Mouse (Mus musculus) lung, adult 2 months (tissue): ENCODE results near the gene Bank1. TPM values are rescaled to one million over a fixed set of nuclear protein-coding genes. Genes with fewer than 3 reads are reported as not detected.

Experiments
- DNase-seq: peaks from one replicate; pipeline ENCODE4 v3.0.0; 2022
- H3K4me1 ChIP-seq: fragments of 200-500 bp; 2 replicates; pipeline ENCODE4 v1.6.1; 2011; ENCODE audit warnings: low read length; ENCODE audit not compliant: control insufficient read depth, insufficient read depth
- H3K4me3 ChIP-seq: fragments of 200-500 bp; replicated peaks from 2 replicates; pipeline ENCODE3; 2011; ENCODE audit warnings: low read depth, mild to moderate bottlenecking, control low read depth, low read length; ENCODE audit errors: extremely low read depth
- CTCF ChIP-seq: fragments of 200-500 bp; IDR thresholded peaks from 2 replicates; pipeline ENCODE4 v1.5.1; 2011; ENCODE audit warnings: mild to moderate bottlenecking, low read length, control low read depth; ENCODE audit not compliant: insufficient read depth
- POLR2A ChIP-seq: fragments of 200-500 bp; IDR thresholded peaks from 2 replicates; pipeline ENCODE4 v1.6.1; 2011; ENCODE audit warnings: low read depth, mild to moderate bottlenecking, control low read depth, low read length, borderline replicate concordance; ENCODE audit errors: extremely low read depth
- WGBS: fragments of 180-500 bp; shearing (Covaris S2); methylation state at CpG from one replicate; pipeline ENCODE4 v1.1.7; 2018; 5-methylcytosine and 5-hydroxymethylcytosine counted together
- polyA plus RNA-seq: library from polyadenylated mRNA; depleted of rRNA; stranded (reverse); fragments of >200 nt; gene quantifications from 2 replicates; pipeline ENCODE4 v1.2.3, GENCODE M21; 2012

Gene Bank1
- polyA plus RNA-seq, 1 experiment = 2.3 TPM

DNA sequence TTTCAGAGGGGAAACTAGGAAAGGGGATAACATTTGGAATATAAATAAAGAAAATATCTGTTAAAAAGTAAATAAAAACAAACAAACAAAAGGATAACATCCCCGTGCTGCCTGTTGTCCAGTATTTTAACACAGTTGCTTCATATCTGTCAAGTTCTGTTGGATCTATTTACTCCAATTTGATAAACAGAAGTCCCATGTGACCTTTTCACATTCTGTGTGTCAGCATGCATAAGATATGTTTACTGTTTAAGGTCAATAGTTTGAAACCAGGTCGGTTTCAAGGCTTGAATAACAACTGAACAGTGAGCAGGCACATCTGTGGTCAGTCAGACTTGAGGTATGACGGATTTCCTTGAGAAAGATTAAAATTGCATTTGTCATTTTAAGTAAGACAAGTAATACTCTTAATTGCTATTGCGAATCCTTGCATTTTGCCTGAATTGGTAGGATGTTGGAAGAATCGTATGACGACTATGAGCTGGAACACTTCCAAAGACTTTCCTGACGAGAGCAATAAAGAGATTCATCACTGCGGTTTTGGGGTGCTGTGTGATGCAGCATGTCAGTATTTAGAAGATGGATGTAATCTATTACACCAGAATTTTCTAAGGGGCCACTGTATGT is 60.8 kb downstream of the Bank1 start:
- H3K4me1 ChIP-seq = no peaks in the 10 kb centered on the region
- no peak for TF ChIP-seq CTCF
- 68% methylated on average over 8 of the region's 8 CpGs for WGBS
- no peak for DNase-seq
- no peak overlapping the region for H3K4me3 ChIP-seq

GRCm38 (mm10) chr3:136257761-136258160 is 68.1 kb downstream of the Bank1 start:
- DNase-seq = no peak
- 85% methylated on average over 3 of the region's 3 CpGs for WGBS
- Histone ChIP-seq H3K4me1 (no peaks in the 10 kb centered on the region), H3K4me3 (no peak overlapping the region)
- TF ChIP-seq CTCF (no peak), POLR2A (no peak)

DNA sequence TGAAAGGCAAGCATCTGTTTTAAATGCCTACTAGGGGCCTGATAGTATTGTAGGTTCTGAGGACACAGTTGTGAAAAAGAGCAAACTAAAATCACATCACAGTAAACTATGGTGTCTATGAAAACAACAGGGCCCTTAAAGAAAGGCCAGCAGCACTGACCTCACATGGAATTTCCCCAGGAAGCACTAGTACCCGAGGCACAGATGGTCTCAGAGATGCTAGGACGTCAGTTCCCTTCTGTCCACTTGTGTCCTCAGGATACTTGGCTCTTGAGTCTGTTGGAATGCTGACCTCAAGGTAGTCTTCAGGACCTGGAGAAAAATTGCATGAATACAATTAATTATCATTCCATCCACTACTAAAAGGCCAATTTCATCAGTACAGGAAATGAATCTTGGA is 71.2 kb downstream of the Bank1 start:
- WGBS = 26% methylated on average over 2 of the region's 2 CpGs
- Histone ChIP-seq H3K4me1 (no peaks in the 10 kb centered on the region), H3K4me3 (no peak overlapping the region)
- TF ChIP-seq CTCF (no peak), POLR2A (no peak)
- no peak for DNase-seq

DNA sequence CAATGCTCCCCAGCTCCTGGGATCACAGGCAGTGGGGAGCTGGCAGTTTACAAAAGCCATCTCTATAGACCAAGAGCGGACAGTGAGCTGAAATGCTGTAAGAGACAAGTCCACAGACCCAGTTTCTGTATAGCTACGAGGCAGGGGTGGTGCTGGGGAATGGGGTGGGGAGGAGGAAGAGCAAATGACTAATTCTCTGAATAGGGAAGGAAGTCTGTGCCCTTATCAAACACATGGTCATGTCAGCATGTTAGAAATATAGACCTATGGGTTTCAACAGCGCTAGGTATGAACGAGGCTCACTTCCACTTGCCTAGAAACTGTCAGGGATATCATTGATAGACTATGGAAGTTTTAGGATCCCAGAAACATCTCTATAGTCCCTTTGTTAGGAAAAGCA is 73.0 kb downstream of the Bank1 start:
- no peaks in the 10 kb centered on the region for H3K4me1 ChIP-seq
- WGBS = 51% methylated on average over 4 of the region's 4 CpGs
- no peak for DNase-seq
- H3K4me3 ChIP-seq = no peak overlapping the region
- TF ChIP-seq CTCF (no peak), POLR2A (no peak)

DNA sequence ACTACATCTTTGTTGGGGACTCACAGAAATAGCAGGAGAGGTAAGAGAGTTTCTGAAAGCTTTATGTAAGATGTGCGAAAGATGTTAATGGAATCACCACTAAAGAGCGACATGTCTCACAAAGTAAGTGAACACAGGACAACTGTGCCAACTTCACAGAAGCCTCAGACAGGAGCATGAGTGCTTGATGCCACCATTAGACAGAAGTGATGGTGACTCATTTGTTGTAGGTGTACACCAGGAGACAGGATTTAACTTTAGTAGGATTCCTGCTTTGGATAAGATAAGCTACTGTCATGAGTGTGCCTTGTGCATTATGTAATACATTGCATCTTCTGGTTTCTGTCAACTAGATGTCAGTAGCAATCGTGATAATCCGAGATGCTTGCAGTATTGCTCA is 74.3 kb downstream of the Bank1 start:
- 92% methylated on average over 4 of the region's 4 CpGs for WGBS
- no peak overlapping the region for H3K4me3 ChIP-seq
- no peak for DNase-seq
- no peak for TF ChIP-seq CTCF
- no peak for TF ChIP-seq POLR2A
- H3K4me1 ChIP-seq = no peaks in the 10 kb centered on the region

DNA sequence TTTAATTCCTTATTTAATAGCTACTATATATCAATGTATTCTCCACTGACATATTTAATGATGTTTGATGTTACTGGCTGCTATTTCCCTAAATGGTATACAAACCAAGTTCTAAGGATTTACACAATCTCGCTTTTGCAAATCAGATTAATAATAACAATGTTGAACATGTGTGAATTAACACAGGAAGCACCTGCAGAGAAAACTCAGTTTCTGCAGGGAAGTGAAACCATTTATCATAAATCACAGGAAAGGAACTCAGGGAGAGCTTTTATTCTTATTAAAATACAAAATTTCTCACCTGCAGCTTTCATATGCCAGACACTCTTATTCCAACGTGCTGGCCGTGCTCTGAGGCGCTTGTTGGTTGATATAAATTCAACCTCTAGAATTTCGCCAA is 78.5 kb downstream of the Bank1 start:
- WGBS = 47% methylated on average over 5 of the region's 5 CpGs
- DNase-seq = no peak
- H3K4me3 ChIP-seq = no peak overlapping the region
- TF ChIP-seq POLR2A = no peak
- no peak for TF ChIP-seq CTCF
- no peaks in the 10 kb centered on the region for H3K4me1 ChIP-seq

- WGBS = 82% methylated on average over 2 of the region's 2 CpGs
These were observed 80.9 kb downstream of the Bank1 start for GRCm38 (mm10) chr3:136244931-136245330.

GRCm38 (mm10) chr3:136238790-136239189 is 87.1 kb downstream of the Bank1 start:
- TF ChIP-seq POLR2A (no peak), CTCF (no peak)
- 77% methylated on average over 3 of the region's 3 CpGs for WGBS
- Histone ChIP-seq H3K4me3 (no peak overlapping the region), H3K4me1 (no peaks in the 10 kb centered on the region)
- DNase-seq = no peak

More at GRCm38 (mm10) chr3:136244931-136245330, 80.9 kb downstream of the Bank1 start:
- no peak for DNase-seq
- no peak overlapping the region for H3K4me3 ChIP-seq
- TF ChIP-seq POLR2A (no peak), CTCF (no peak)
- no peaks in the 10 kb centered on the region for H3K4me1 ChIP-seq

DNA sequence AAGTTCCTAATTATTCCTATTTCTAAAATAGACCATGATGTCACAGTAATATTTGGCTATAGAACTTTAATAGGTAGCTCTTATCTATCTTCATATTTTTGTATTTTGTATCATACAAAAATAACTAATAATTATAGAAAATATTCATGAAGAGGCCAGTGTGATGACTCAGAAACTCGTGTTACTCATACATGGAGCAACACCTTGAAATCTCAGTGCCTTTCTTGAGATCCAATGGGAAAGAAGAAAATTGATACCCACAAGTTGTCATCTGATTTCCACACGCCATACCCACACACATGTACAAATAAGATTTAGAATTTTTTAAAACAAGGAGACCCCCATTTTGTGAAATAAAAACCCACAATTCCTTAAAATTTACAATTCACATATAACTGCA is 92.4 kb downstream of the Bank1 start:
- no peaks in the 10 kb centered on the region for H3K4me1 ChIP-seq
- TF ChIP-seq CTCF (no peak), POLR2A (no peak)
- 61% methylated on average over 2 of the region's 2 CpGs for WGBS
- no peak for DNase-seq
- no peak overlapping the region for H3K4me3 ChIP-seq

DNA sequence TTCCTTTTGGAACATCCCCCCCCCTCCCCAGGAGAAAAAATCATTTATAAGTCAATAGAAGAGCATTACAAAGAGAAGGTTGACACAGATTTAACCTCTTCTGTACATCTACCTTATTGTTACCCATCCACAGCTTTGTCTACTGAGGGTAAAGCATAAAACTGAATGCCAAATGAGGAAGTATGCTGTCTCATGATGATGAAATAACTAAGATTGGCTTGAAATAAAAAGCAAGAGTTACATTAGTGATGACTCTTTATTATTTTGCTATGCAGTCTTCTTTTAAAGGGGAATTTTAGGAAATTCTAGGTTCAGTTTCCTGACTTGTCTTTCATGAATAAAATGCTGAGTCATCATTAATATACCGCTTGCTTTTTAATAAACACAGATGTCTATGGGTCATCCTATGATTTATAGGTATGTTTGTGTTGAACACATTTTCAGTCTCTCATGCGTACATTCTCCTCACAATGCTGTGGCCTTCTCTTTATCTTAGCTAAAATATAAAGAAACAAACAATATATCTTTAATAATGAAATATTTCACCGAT is 95.2 kb downstream of the Bank1 start:
- DNase-seq = no peak
- no peak overlapping the region for H3K4me3 ChIP-seq
- no peaks in the 10 kb centered on the region for H3K4me1 ChIP-seq
- TF ChIP-seq POLR2A (no peak), CTCF (no peak)
- WGBS = 89% methylated on average over 3 of the region's 3 CpGs
